Comparison of ENCODE assay signal across 10 mouse cellular contexts in genomic region chr2:156429836-156430235, GRCm38 (mm10). TPM values are rescaled to one million over a fixed set of nuclear protein-coding genes. Genes with fewer than 3 reads are reported as not detected.
DNase-seq lines count a peak whose midpoint lies in the region; ATAC-seq and TF ChIP-seq lines count a peak whose summit lies in the region.
"Had no signal": no experiment of that assay in that cellular context is flagged by ENCODE, and none has a peak within 500 bp of the region (broad histone marks: within the 10 kb centered on the region; RNA-seq: fewer than 3 reads in every experiment).

No protein-coding gene starts in this region.

- peaks cover 3% of the 10 kb centered on the region; the same call in 1 of the 2 replicates for H3K4me1 ChIP-seq in stomach, postnatal 0 days (replicated peaks; ENCODE audit: control insufficient read depth, insufficient read depth)

- H3K27me3 ChIP-seq in stomach, postnatal 0 days (ENCODE audit: control insufficient read depth, insufficient read depth, low read length), result no peaks in the 10 kb centered on the region
- H3K27me3 ChIP-seq: intestine, embryonic 15.5 days had no signal

- H3K9ac ChIP-seq in stomach, postnatal 0 days (ENCODE audit: low read length), result no peak overlapping the region
- H3K9ac ChIP-seq: intestine, embryonic 15.5 days had no signal

- no peak for TF ChIP-seq CTCF in stomach, postnatal 0 days (IDR thresholded peaks at IDR 0.05; ENCODE audit: low read depth)

- no peak overlapping the region for H3K4me3 ChIP-seq in stomach, postnatal 0 days (ENCODE audit: low read depth, low read length)
- H3K4me3 ChIP-seq: intestine, embryonic 15.5 days had no signal

- peak; percentile 26 for DNase-seq in cerebellum, adult 9-11 months
- peak; percentile 23 for DNase-seq in urinary bladder, postnatal 14 days (ENCODE audit: low spot score)
- no peak for DNase-seq in urinary bladder, postnatal 10 days (ENCODE audit: low spot score)
- DNase-seq in kidney, postnatal 14 days, result peak; percentile 71
- DNase-seq in stomach, postnatal 0 days (ENCODE audit: low spot score), result no peak
- DNase-seq in layer of hippocampus, adult 9-11 months, result no peak
- no peak for DNase-seq in right cerebral cortex, postnatal 4 days
- DNase-seq: gastrocnemius, postnatal 25 days had no signal

- WGBS in stomach, postnatal 0 days, result 50% methylated on average over 10 of the region's 10 CpGs

- 0 out of 2 replicates have a peak overlapping the region, but pooled peaks have one; percentile 13 for H3K27ac ChIP-seq in stomach, postnatal 0 days (replicated peaks)
- H3K27ac ChIP-seq: intestine, embryonic 15.5 days had no signal

- no peaks in the 10 kb centered on the region for H3K9me3 ChIP-seq in stomach, postnatal 0 days (ENCODE audit: control insufficient read depth, low read length)
- H3K9me3 ChIP-seq: intestine, embryonic 15.5 days had no signal

- H3K4me2 ChIP-seq in stomach, postnatal 0 days (replicated peaks; ENCODE audit: low read depth), result no peak overlapping the region
- H3K4me2 ChIP-seq: intestine, embryonic 15.5 days had no signal

- TF ChIP-seq EP300 in stomach, postnatal 0 days (optimal IDR thresholded peaks at IDR 0.05), result no peak

- no peak for ATAC-seq in cerebellum, adult (ENCODE audit: insufficient number of reproducible peaks, low FRiP score, low TSS enrichment)
- no peak for ATAC-seq in stomach, postnatal 0 days (ENCODE audit: low FRiP score, low TSS enrichment)
- ATAC-seq: intestine, embryonic 15.5 days had no signal

- no peaks in the 10 kb centered on the region for H3K36me3 ChIP-seq in stomach, postnatal 0 days (ENCODE audit: control insufficient read depth, insufficient read depth, low read length)
- H3K36me3 ChIP-seq: intestine, embryonic 15.5 days had no signal

RNA-seq across cellular contexts. Expression of gene Epb41l1, which starts 9.1 kb away (rescaled TPM):
- 1.7 and 1.8 TPM in 2 replicates for polyA plus RNA-seq in stomach, postnatal 0 days (2015; fragmentation: Nextera tagmentation; extraction: Ambion mirVana)

Comparison
In these comparisons a context has a peak if more than half of its experiments do, and no peak if none do; other contexts are left out.
1. DNase-seq: peak in cerebellum, adult 9-11 months (single experiment), urinary bladder, postnatal 14 days (single experiment) and kidney, postnatal 14 days (single experiment); none in urinary bladder, postnatal 10 days (single experiment), stomach, postnatal 0 days (single experiment), layer of hippocampus, adult 9-11 months (single experiment) and right cerebral cortex, postnatal 4 days (single experiment).